Mouse (Mus musculus) adrenal gland, postnatal 10 days (tissue): ENCODE measurements around the gene Slc24a1. TPM values are rescaled to one million over a fixed set of nuclear protein-coding genes. Genes with fewer than 3 reads are reported as not detected.

Source experiments
- microRNA-seq: library from miRNA; unstranded; fragments of <30 nt; microRNA quantifications from one replicate; pipeline ENCODE4 v1.2.0, GENCODE M21; 2021
- total RNA-seq, 2 experiments: library from RNA; stranded (reverse); gene quantifications; 2 replicates each; pipeline ENCODE4 v1.2.3; 2021

Gene Slc24a1
- total RNA-seq, 2 experiments from 2014 or later, result 0.09 to 0.15 TPM

Small RNAs within 50 kb of the gene (microRNA-seq; reads per million reads assigned to microRNA genes)
- gene Gm25640, result not detected

Other genes starting within 250 kb of the Slc24a1 start
- 100 to 1,000 TPM; 258 to 267 TPM for gene Rab11a, start 213.8 kb downstream of the Slc24a1 start, total RNA-seq
- gene Dennd4a, start 140.3 kb downstream of the Slc24a1 start, total RNA-seq, result 10 to 100 TPM; 16.8 to 18.9 TPM
- gene Ints14, start 9.3 kb upstream of the Slc24a1 start, total RNA-seq, result 10 to 100 TPM; 27.5 to 31.5 TPM
- 100 to 1,000 TPM; 151 to 154 TPM for gene Hacd3, start 70.1 kb upstream of the Slc24a1 start, total RNA-seq
- 10 to 100 TPM; 74.0 to 86.7 TPM for gene Dpp8, start 80.8 kb upstream of the Slc24a1 start, total RNA-seq
- 10 to 100 TPM; 18.0 to 27.0 TPM for gene Igdcc4, start 149.9 kb upstream of the Slc24a1 start, total RNA-seq
- gene Igdcc3, start 189.6 kb upstream of the Slc24a1 start, total RNA-seq, result 1 to 10 TPM; 1.2 to 1.7 TPM
- 10 to 100 TPM; 12.9 to 19.6 TPM for gene Parp16, start 243.7 kb upstream of the Slc24a1 start, total RNA-seq